Mouse (Mus musculus): ENCODE measurements at regions not wholly inside any gene's neighbourhood (a gene's known extent, or its start where the extent isn't known, plus 50 kb on each side); places are given as distances from the start of the nearest gene placed in this dataset.

- ATAC-seq (ENCODE audit: low FRiP score, low read depth), result no peak
- H3K4me2 ChIP-seq (replicated peaks), result no peak overlapping the region
- H3K36me3 ChIP-seq, result no peaks in the 10 kb centered on the region
- WGBS, result 45% methylated on average over 16 of the region's 16 CpGs
- H3K27ac ChIP-seq (replicated peaks), result no peak overlapping the region
- peaks cover 13% of the 10 kb centered on the region for H3K4me1 ChIP-seq
- no peak overlapping the region for H3K9ac ChIP-seq (replicated peaks)
- H3K4me3 ChIP-seq, result no peak overlapping the region
- H3K9me3 ChIP-seq, result no peaks in the 10 kb centered on the region
- no peaks in the 10 kb centered on the region for H3K27me3 ChIP-seq
Observed at GRCm38 (mm10) chr17:80801451-80801983, 73.2 kb upstream of the Map4k3 start.

GRCm38 (mm10) chr17:80800877-80801276, 72.6 kb upstream of the Map4k3 start:
- H3K36me3 ChIP-seq, result no peaks in the 10 kb centered on the region
- no peaks in the 10 kb centered on the region for H3K9me3 ChIP-seq
- peaks cover 13% of the 10 kb centered on the region for H3K4me1 ChIP-seq
- no peak for ATAC-seq (ENCODE audit: low FRiP score, low read depth)
- H3K4me2 ChIP-seq (replicated peaks), result no peak overlapping the region
- no peak overlapping the region for H3K27ac ChIP-seq (replicated peaks)
- H3K4me3 ChIP-seq, result no peak overlapping the region
- H3K9ac ChIP-seq (replicated peaks), result no peak overlapping the region
- H3K27me3 ChIP-seq, result no peaks in the 10 kb centered on the region
- 83% methylated on average over 13 of the region's 13 CpGs for WGBS

- no peak overlapping the region for H3K9ac ChIP-seq (replicated peaks)
- no peak overlapping the region for H3K27ac ChIP-seq (replicated peaks)
- no peaks in the 10 kb centered on the region for H3K36me3 ChIP-seq
- WGBS, result 89% methylated on average over 5 of the region's 5 CpGs
- H3K27me3 ChIP-seq, result no peaks in the 10 kb centered on the region
- H3K4me1 ChIP-seq, result peaks cover 13% of the 10 kb centered on the region
- no peak overlapping the region for H3K4me3 ChIP-seq
- no peaks in the 10 kb centered on the region for H3K9me3 ChIP-seq
- no peak overlapping the region for H3K4me2 ChIP-seq (replicated peaks)
- ATAC-seq (ENCODE audit: low FRiP score, low read depth), result no peak
Observed at GRCm38 (mm10) chr17:80800454-80800853, 72.2 kb upstream of the Map4k3 start.

- Histone ChIP-seq H3K27me3 (no peaks in the 10 kb centered on the region), H3K9me3 (no peaks in the 10 kb centered on the region), H3K27ac (replicated peaks) (no peak overlapping the region), H3K4me3 (no peak overlapping the region), H3K4me2 (replicated peaks) (no peak overlapping the region), H3K4me1 (peaks cover 13% of the 10 kb centered on the region), H3K36me3 (no peaks in the 10 kb centered on the region), H3K9ac (replicated peaks) (no peak overlapping the region)
- 85% methylated on average over 6 of the region's 6 CpGs for WGBS
- no peak for ATAC-seq (ENCODE audit: low FRiP score, low read depth)
Observed at GRCm38 (mm10) chr17:80799061-80799460, 70.8 kb upstream of the Map4k3 start.

GRCm38 (mm10) chr17:80798281-80798980, 70.1 kb upstream of the Map4k3 start:
- Histone ChIP-seq H3K4me1 (peaks cover 13% of the 10 kb centered on the region), H3K9me3 (no peaks in the 10 kb centered on the region), H3K36me3 (no peaks in the 10 kb centered on the region), H3K4me3 (no peak overlapping the region), H3K4me2 (replicated peaks) (no peak overlapping the region), H3K27ac (replicated peaks) (no peak overlapping the region), H3K9ac (replicated peaks) (no peak overlapping the region), H3K27me3 (no peaks in the 10 kb centered on the region)
- no peak for ATAC-seq (ENCODE audit: low FRiP score, low read depth)
- 89% methylated on average over 6 of the region's 6 CpGs for WGBS

GRCm38 (mm10) chr17:80796790-80797189, 68.5 kb upstream of the Map4k3 start:
- H3K27me3 ChIP-seq, result no peaks in the 10 kb centered on the region
- WGBS, result 91% methylated on average over 5 of the region's 5 CpGs
- H3K9me3 ChIP-seq, result no peaks in the 10 kb centered on the region
- no peak for ATAC-seq (ENCODE audit: low FRiP score, low read depth)
- no peaks in the 10 kb centered on the region for H3K36me3 ChIP-seq
- peaks cover 6% of the 10 kb centered on the region for H3K4me1 ChIP-seq
- H3K9ac ChIP-seq (replicated peaks), result no peak overlapping the region
- no peak overlapping the region for H3K4me3 ChIP-seq
- no peak overlapping the region for H3K27ac ChIP-seq (replicated peaks)
- H3K4me2 ChIP-seq (replicated peaks), result no peak overlapping the region

GRCm38 (mm10) chr17:80796386-80796785, 68.1 kb upstream of the Map4k3 start:
- no peak for ATAC-seq (ENCODE audit: low FRiP score, low read depth)
- WGBS, result 84% methylated on average over 8 of the region's 8 CpGs
- H3K4me2 ChIP-seq (replicated peaks), result no peak overlapping the region

GRCm38 (mm10) chr17:80795453-80796105, 67.3 kb upstream of the Map4k3 start:
- H3K4me1 ChIP-seq, result no peaks in the 10 kb centered on the region; the same call in 1 of the 2 replicates
- no peak overlapping the region for H3K9ac ChIP-seq (replicated peaks)
- no peak overlapping the region for H3K4me2 ChIP-seq (replicated peaks)
- no peak for ATAC-seq (ENCODE audit: low FRiP score, low read depth)
- H3K27ac ChIP-seq (replicated peaks), result no peak overlapping the region
- H3K36me3 ChIP-seq, result no peaks in the 10 kb centered on the region
- H3K9me3 ChIP-seq, result no peaks in the 10 kb centered on the region
- 81% methylated on average over 8 of the region's 8 CpGs for WGBS
- no peak overlapping the region for H3K4me3 ChIP-seq
- no peaks in the 10 kb centered on the region for H3K27me3 ChIP-seq

More at GRCm38 (mm10) chr17:80796386-80796785, 68.1 kb upstream of the Map4k3 start:
- Histone ChIP-seq H3K9ac (replicated peaks) (no peak overlapping the region), H3K9me3 (no peaks in the 10 kb centered on the region), H3K27ac (replicated peaks) (no peak overlapping the region), H3K36me3 (no peaks in the 10 kb centered on the region), H3K27me3 (no peaks in the 10 kb centered on the region), H3K4me1 (peaks cover 3% of the 10 kb centered on the region; the same call in 1 of the 2 replicates), H3K4me3 (no peak overlapping the region)

- H3K9me3 ChIP-seq, result 0 out of 2 replicates have a peak, but pooled peaks cover 3% of the 10 kb centered on the region
- H3K4me1 ChIP-seq, result no peaks in the 10 kb centered on the region; the same call in 1 of the 2 replicates
- ATAC-seq (ENCODE audit: low FRiP score, low read depth), result no peak
- H3K27me3 ChIP-seq, result no peaks in the 10 kb centered on the region
- H3K4me3 ChIP-seq, result no peak overlapping the region
- no peak overlapping the region for H3K27ac ChIP-seq (replicated peaks)
- no peak overlapping the region for H3K9ac ChIP-seq (replicated peaks)
- WGBS, result 82% methylated on average over 4 of the region's 4 CpGs
- no peak overlapping the region for H3K4me2 ChIP-seq (replicated peaks)
- no peaks in the 10 kb centered on the region for H3K36me3 ChIP-seq
Observed at GRCm38 (mm10) chr17:80792605-80793004, 64.3 kb upstream of the Map4k3 start.

GRCm38 (mm10) chr17:80789706-80790105, 61.4 kb upstream of the Map4k3 start:
- Histone ChIP-seq H3K4me2 (replicated peaks) (no peak overlapping the region), H3K27ac (replicated peaks) (no peak overlapping the region), H3K9me3 (0 out of 2 replicates have a peak, but pooled peaks cover 3% of the 10 kb centered on the region), H3K9ac (replicated peaks) (no peak overlapping the region), H3K4me3 (no peak overlapping the region), H3K27me3 (no peaks in the 10 kb centered on the region), H3K4me1 (no peaks in the 10 kb centered on the region; the same call in 1 of the 2 replicates), H3K36me3 (no peaks in the 10 kb centered on the region)
- ATAC-seq (ENCODE audit: low FRiP score, low read depth), result no peak
- 86% methylated on average over 12 of the region's 12 CpGs for WGBS

GRCm38 (mm10) chr17:80789000-80789399, 60.7 kb upstream of the Map4k3 start:
- WGBS, result 94% methylated on average over 3 of the region's 3 CpGs
- H3K4me2 ChIP-seq (replicated peaks), result no peak overlapping the region
- H3K4me3 ChIP-seq, result no peak overlapping the region
- H3K4me1 ChIP-seq, result no peaks in the 10 kb centered on the region
- no peaks in the 10 kb centered on the region for H3K27me3 ChIP-seq
- no peak for ATAC-seq (ENCODE audit: low FRiP score, low read depth)
- H3K9me3 ChIP-seq, result 0 out of 2 replicates have a peak, but pooled peaks cover 3% of the 10 kb centered on the region
- no peak overlapping the region for H3K9ac ChIP-seq (replicated peaks)
- no peaks in the 10 kb centered on the region for H3K36me3 ChIP-seq
- H3K27ac ChIP-seq (replicated peaks), result no peak overlapping the region

GRCm38 (mm10) chr17:80786858-80787257, 58.6 kb upstream of the Map4k3 start:
- no peaks in the 10 kb centered on the region for H3K27me3 ChIP-seq
- 76% methylated on average over 2 of the region's 2 CpGs for WGBS
- H3K27ac ChIP-seq (replicated peaks), result no peak overlapping the region
- no peak for ATAC-seq (ENCODE audit: low FRiP score, low read depth)
- H3K4me1 ChIP-seq, result no peaks in the 10 kb centered on the region
- H3K9me3 ChIP-seq, result 0 out of 2 replicates have a peak, but pooled peaks cover 3% of the 10 kb centered on the region
- H3K36me3 ChIP-seq, result no peaks in the 10 kb centered on the region
- no peak overlapping the region for H3K4me3 ChIP-seq
- H3K9ac ChIP-seq (replicated peaks), result no peak overlapping the region
- H3K4me2 ChIP-seq (replicated peaks), result no peak overlapping the region
